Mouse (Mus musculus) neutrophil, adult 5-6 weeks (primary cell): ENCODE data around the gene Tube1. TPM values are rescaled to one million over a fixed set of nuclear protein-coding genes. Genes with fewer than 3 reads are reported as not detected.
A peak's percentile ranks its signal among the peaks of the same experiment; 100 is the strongest.

Experiments used
- ATAC-seq: fragments of 151-379, 151-347 bp; 2 replicates; pipeline ENCODE4 v1.8.0; 2017; ENCODE audit warnings: mild to moderate bottlenecking, moderate TSS enrichment; ENCODE audit not compliant: insufficient number of reproducible peaks, poor library complexity, low FRiP score, severe bottlenecking; ENCODE audit errors: extremely low read depth
- total RNA-seq: library from RNA; stranded (forward); fragments of 200-1000 nt; gene quantifications from 2 replicates; pipeline ENCODE4 v1.2.3, GENCODE M21; 2017

Gene Tube1
- total RNA-seq: 1.7 and 5.4 TPM in 2 replicates

- ATAC-seq: peak; percentile 97
Observed at GRCm38 (mm10) chr10:39133462-39134310, at the start of gene Tube1, which contains the start of gene Fam229b. TSS of gene Tube1 (plus strand) at chr10:39133976. TSS of gene Fam229b (minus strand) at chr10:39133914.

- ATAC-seq: no peak
Observed at GRCm38 (mm10) chr10:39096981-39097380, 36.8 kb upstream of the Tube1 start.

- no peak for ATAC-seq
Observed at GRCm38 (mm10) chr10:39098746-39099145, 35.0 kb upstream of the Tube1 start.

GRCm38 (mm10) chr10:39104803-39105449 lies 28.9 kb upstream of the Tube1 start:
- no peak for ATAC-seq

- ATAC-seq: no peak
Observed at GRCm38 (mm10) chr10:39106413-39106812, 27.4 kb upstream of the Tube1 start.

- ATAC-seq: no peak
Observed at GRCm38 (mm10) chr10:39106935-39107334, 26.8 kb upstream of the Tube1 start.

GRCm38 (mm10) chr10:39108837-39109488 lies 24.8 kb upstream of the Tube1 start:
- ATAC-seq: no peak

- no peak for ATAC-seq
Observed at GRCm38 (mm10) chr10:39109489-39109874, 24.3 kb upstream of the Tube1 start.

GRCm38 (mm10) chr10:39121412-39121811 lies 12.4 kb upstream of the Tube1 start:
- no peak for ATAC-seq

GRCm38 (mm10) chr10:39137766-39138165 lies 4.0 kb downstream of the Tube1 start:
- no peak for ATAC-seq

GRCm38 (mm10) chr10:39138761-39139160 lies 5.0 kb downstream of the Tube1 start:
- ATAC-seq: no peak

- no peak for ATAC-seq
Observed at GRCm38 (mm10) chr10:39140843-39141242, 7.1 kb downstream of the Tube1 start.

- ATAC-seq: no peak
Observed at GRCm38 (mm10) chr10:39141401-39141800, 7.6 kb downstream of the Tube1 start.

- ATAC-seq: no peak
Observed at GRCm38 (mm10) chr10:39142216-39142615, 8.4 kb downstream of the Tube1 start.

- no peak for ATAC-seq
Observed at GRCm38 (mm10) chr10:39156719-39157118, 22.9 kb downstream of the Tube1 start.

- no peak for ATAC-seq
Observed at GRCm38 (mm10) chr10:39157321-39157720, 23.5 kb downstream of the Tube1 start.

- no peak for ATAC-seq
Observed at GRCm38 (mm10) chr10:39158306-39158705, 24.5 kb downstream of the Tube1 start.

- ATAC-seq: no peak
Observed at GRCm38 (mm10) chr10:39161406-39161805, 27.6 kb downstream of the Tube1 start.

- no peak for ATAC-seq
Observed at GRCm38 (mm10) chr10:39162666-39163484, 29.1 kb downstream of the Tube1 start.
